Mouse (Mus musculus) lung, postnatal 25 days (tissue): Measurements from ENCODE around the gene Gm3095.
"Not testable (repeated sequence)": the region's sequence is repeated elsewhere in the genome, so short reads cannot be mapped to it uniquely, and the experiment has no call there.

Experiments used
- DNase-seq: peaks from one replicate; pipeline ENCODE4 v3.0.0; 2022; ENCODE audit warnings: low spot score

The Gm3095 gene

DNA sequence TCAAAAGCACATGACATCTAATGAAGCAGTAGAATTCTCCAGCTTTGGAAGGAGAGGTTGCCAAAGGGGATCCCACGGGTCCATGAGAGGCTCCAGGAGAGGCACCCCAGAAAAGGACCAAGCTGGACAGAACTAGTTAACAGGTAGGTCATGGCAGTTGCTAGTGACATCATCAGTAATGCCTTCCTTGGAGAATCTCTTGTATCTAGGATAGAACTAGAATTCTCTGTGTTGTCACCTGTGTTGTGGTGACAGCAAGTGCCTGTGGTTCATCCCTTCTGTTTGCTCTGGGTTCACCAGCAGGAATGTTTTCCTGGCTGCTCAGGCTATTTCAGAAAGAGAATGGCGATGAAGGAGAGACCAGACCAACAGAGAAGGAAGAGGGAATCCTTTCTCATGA lies at the start of gene Gm3095:
TSS of gene Gm3095 (plus strand) at position 301 of the 400 bp plus-strand sequence.
- DNase-seq, result not testable (repeated sequence)

DNA sequence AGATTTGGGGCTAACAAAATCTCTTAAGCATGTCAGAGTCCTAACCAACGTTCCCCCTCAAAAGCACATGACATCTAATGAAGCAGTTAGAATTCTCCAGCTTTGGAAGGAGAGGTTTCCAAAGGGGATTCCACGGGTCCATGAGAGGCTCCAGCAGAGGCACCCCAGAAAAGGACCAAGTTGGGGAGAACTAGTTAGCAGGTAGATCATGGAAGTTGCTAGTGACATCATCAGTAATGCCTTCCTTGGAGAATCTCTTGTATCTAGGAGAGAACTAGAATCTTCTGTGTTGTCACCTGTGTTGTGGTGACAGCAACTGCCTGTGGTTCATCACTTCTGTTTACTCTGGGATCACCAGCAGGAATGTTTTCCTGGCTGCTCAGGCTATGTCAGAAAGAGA lies 31.9 kb upstream of the Gm3095 start, which contains the start of gene Gm3029:
TSS of gene Gm3029 (plus strand) at position 301 of the 400 bp plus-strand sequence.
- not testable (repeated sequence) for DNase-seq

DNA sequence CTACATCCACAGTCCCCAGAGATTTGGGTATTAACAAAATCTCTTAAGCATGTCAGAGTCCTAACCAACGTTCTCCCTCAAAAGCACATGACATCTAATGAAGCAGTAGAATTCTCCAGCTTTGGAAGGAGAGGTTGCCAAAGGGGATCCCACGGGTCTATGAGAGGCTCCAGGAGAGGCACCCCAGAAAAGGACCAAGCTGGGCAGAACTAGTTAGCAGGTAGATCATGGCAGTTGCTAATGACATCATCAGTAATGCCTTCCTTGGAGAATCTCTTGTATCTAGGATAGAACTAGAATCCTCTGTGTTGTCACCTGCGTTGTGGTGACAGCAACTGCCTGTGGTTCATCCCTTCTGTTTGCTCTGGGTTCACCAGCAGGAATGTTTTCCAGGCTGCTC lies 34.7 kb downstream of the Gm3095 start, which contains the start of gene Gm3099:
TSS of gene Gm3099 (plus strand) at position 301 of the 400 bp plus-strand sequence.
- DNase-seq, result not testable (repeated sequence)
